Mouse (Mus musculus) myocyte (in vitro differentiated cells): ENCODE results near the gene Ly6g6e. TPM values are rescaled to one million over a fixed set of nuclear protein-coding genes. Genes with fewer than 3 reads are reported as not detected.

Experiments used
- H3K27me3 ChIP-seq: one replicate; pipeline ENCODE4 v1.6.1; 2011; ENCODE audit not compliant: control insufficient read depth, insufficient read depth, insufficient read length
- H3K36me3 ChIP-seq: one replicate; pipeline ENCODE4 v1.6.1; 2011; ENCODE audit not compliant: control insufficient read depth, insufficient read depth
- H3K4me2 ChIP-seq: one replicate; pipeline ENCODE4 v1.6.1; 2011; ENCODE audit warnings: low read depth, control low read depth
- H3K4me3 ChIP-seq: one replicate; pipeline ENCODE4 v1.5.1; 2011; ENCODE audit warnings: mild to moderate bottlenecking, control low read depth, moderate library complexity
- H3K79me2 ChIP-seq: one replicate; pipeline ENCODE4 v1.6.1; 2011; ENCODE audit not compliant: control insufficient read depth, insufficient read depth
- H3ac ChIP-seq: one replicate; pipeline ENCODE4 v1.6.1; 2011; ENCODE audit not compliant: control insufficient read depth, insufficient read length
- CEBPB ChIP-seq: IDR thresholded peaks from 2 replicates; pipeline ENCODE4 v1.6.1; 2011; ENCODE audit warnings: mild to moderate bottlenecking, moderate library complexity; ENCODE audit not compliant: poor library complexity, insufficient read depth, severe bottlenecking
- E2F4 ChIP-seq: IDR thresholded peaks from one replicate; pipeline ENCODE4 v1.6.1; 2011; ENCODE audit warnings: mild to moderate bottlenecking, control low read depth, moderate library complexity; ENCODE audit not compliant: insufficient read depth
- MAX ChIP-seq: IDR thresholded peaks from one replicate; pipeline ENCODE4 v1.6.1; 2011; ENCODE audit warnings: low read depth, mild to moderate bottlenecking, control low read depth
- MYOD1 ChIP-seq, 3 experiments: IDR thresholded peaks; one replicate each; pipeline ENCODE4 v1.6.1; 2011; ENCODE audit warnings: control low read depth in 2 of 3, low read depth in 2 of 3, mild to moderate bottlenecking in 2 of 3, moderate library complexity in 1 of 3; ENCODE audit not compliant: insufficient read length in 2 of 3, control insufficient read depth in 1 of 3
- MYOG ChIP-seq, 3 experiments: IDR thresholded peaks; one replicate each; pipeline ENCODE4 v1.6.1; 2011; ENCODE audit warnings: control low read depth in 2 of 3, low read depth in 2 of 3, mild to moderate bottlenecking in 2 of 3; ENCODE audit not compliant: insufficient read length in 2 of 3, control insufficient read depth in 1 of 3, insufficient read depth in 1 of 3
- POLR2A ChIP-seq: IDR thresholded peaks from one replicate; pipeline ENCODE4 v1.6.1; 2011; ENCODE audit warnings: low read depth, mild to moderate bottlenecking, control low read depth, moderate library complexity; ENCODE audit not compliant: insufficient read length
- POLR2AphosphoS2 ChIP-seq: IDR thresholded peaks from one replicate; pipeline ENCODE4 v1.6.1; 2011; ENCODE audit warnings: low read depth, control low read depth; ENCODE audit not compliant: insufficient read length
- REST ChIP-seq: IDR thresholded peaks from one replicate; pipeline ENCODE4 v1.6.1; 2011; ENCODE audit warnings: mild to moderate bottlenecking, control low read depth, moderate library complexity; ENCODE audit not compliant: insufficient read depth, insufficient read length
- SRF ChIP-seq: IDR thresholded peaks from one replicate; pipeline ENCODE4 v1.6.1; 2011; ENCODE audit warnings: low read depth; ENCODE audit not compliant: control insufficient read depth, insufficient read length
- TCF12 ChIP-seq: IDR thresholded peaks from one replicate; pipeline ENCODE4 v1.6.1; 2011; ENCODE audit warnings: mild to moderate bottlenecking, control low read depth; ENCODE audit not compliant: poor library complexity, insufficient read depth, severe bottlenecking
- TCF3 ChIP-seq: IDR thresholded peaks from one replicate; pipeline ENCODE4 v1.6.1; 2011; ENCODE audit warnings: low read depth, control low read depth; ENCODE audit not compliant: insufficient read length
- USF1 ChIP-seq: IDR thresholded peaks from one replicate; pipeline ENCODE4 v1.6.1; 2011; ENCODE audit warnings: low read depth, mild to moderate bottlenecking, control low read depth, moderate library complexity
- polyA plus RNA-seq: library from polyadenylated mRNA; unstranded; fragments of >200 nt; fragmentation: generic; extraction: Trizol; gene quantifications from one replicate; pipeline ENCODE4 v1.2.1, GENCODE M21; 2012; ENCODE audit warnings: missing spikeins

The Ly6g6e gene
- polyA plus RNA-seq, 1 experiment, result not detected

GRCm38 (mm10) chr17:35057090-35057489 is 19.6 kb upstream of the Ly6g6e start:
- H3K4me2 ChIP-seq, result no peak overlapping the region
- H3K36me3 ChIP-seq, result peaks cover 47% of the 10 kb centered on the region
- H3K27me3 ChIP-seq, result no peaks in the 10 kb centered on the region
- TF ChIP-seq E2F4, result no peak
- TF ChIP-seq CEBPB, result no peak
- no peak for TF ChIP-seq TCF12
- no peak for TF ChIP-seq USF1
- no peak for TF ChIP-seq POLR2A
- TF ChIP-seq MAX, result no peak
- TF ChIP-seq POLR2AphosphoS2, result no peak
- TF ChIP-seq REST, result no peak
- no peak for TF ChIP-seq TCF3
- TF ChIP-seq MYOD1 (IDR thresholded peaks at IDR 0.05; ENCODE audit: control insufficient read depth in 1 of 3, insufficient read length in 2 of 3, low read depth in 2 of 3), result no peak
- H3K4me3 ChIP-seq, result no peak overlapping the region
- peaks cover 32% of the 10 kb centered on the region for H3K79me2 ChIP-seq
- H3ac ChIP-seq, result no peak overlapping the region

- no peak overlapping the region for H3ac ChIP-seq
- peak overlapping the region; percentile 65 for H3K4me3 ChIP-seq
- H3K79me2 ChIP-seq, result peaks cover 19% of the 10 kb centered on the region
- no peaks in the 10 kb centered on the region for H3K27me3 ChIP-seq
- H3K4me2 ChIP-seq, result peak overlapping the region; percentile 72
- TF ChIP-seq MYOD1 (IDR thresholded peaks at IDR 0.05; ENCODE audit: control insufficient read depth in 1 of 3, insufficient read length in 2 of 3, low read depth in 2 of 3), result no peak
- TF ChIP-seq TCF3, result no peak
- no peak for TF ChIP-seq SRF
- no peak for TF ChIP-seq POLR2AphosphoS2
- TF ChIP-seq CEBPB, result no peak
- H3K36me3 ChIP-seq, result peaks cover 35% of the 10 kb centered on the region
These were observed 18.4 kb upstream of the Ly6g6e start for GRCm38 (mm10) chr17:35058316-35058715.

DNA sequence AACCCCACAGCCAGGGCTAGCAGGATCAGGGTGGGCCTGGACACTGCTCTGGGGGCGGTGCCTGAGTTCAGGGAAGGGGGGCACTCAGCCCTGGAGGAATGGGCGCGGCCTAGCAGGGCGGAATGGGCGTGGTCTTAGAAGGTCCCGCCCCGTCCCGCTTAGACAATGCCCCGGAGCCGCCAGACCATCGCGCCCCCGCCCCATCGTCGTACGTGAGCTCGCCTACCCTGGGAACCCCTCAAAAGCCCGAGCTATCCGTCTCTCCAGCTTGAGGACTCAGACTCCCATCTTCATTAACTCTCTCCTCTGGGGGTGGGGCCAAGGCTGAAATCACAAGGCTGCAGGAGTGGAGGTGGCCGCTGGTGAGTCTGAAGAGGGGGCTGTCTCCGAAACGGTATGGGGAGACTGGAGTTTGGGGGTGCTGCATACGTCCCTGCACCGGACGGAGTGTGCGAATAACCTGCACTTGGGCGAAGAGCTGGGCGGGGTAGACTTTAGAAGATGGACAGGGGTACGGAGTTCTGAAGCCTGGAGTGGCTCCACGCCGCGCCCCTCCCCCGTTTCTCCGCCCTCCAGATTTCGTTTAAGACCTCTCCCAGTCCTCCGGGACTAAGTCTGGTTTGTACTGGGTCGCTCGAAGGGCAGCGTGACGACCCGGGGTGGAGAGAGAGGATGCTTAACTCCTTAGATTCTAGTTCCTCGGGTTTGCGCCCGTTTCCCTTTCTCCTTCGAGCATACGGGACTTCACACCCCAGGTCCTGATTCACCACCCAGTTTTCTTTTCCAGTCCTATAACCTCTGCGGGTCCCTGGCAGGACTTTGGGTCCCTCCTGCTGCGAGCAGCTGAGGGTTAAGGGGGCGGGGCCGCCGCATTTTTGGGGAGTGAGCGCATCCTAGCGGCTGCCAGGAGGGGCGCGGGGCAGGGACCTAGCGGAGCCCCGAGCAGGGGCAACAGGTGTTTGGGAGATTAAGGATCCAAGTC is 17.5 kb upstream of the Ly6g6e start, which contains the start of gene Ddah2:
Gene Ddah2 (plus strand): TSS at position 125 of the 982 bp plus-strand sequence.
- H3K36me3 ChIP-seq, result peaks cover 27% of the 10 kb centered on the region
- peak within 1 kb of the TSS; percentile 11 for H3ac ChIP-seq
- TF ChIP-seq TCF3 (no peak), USF1 (no peak), MYOG (IDR thresholded peaks at IDR 0.05; ENCODE audit: control insufficient read depth in 1 of 3, insufficient read depth in 1 of 3, insufficient read length in 2 of 3, low read depth in 2 of 3) (peak in 2 of 3 experiments; percentile 74 to 87), SRF (no peak), POLR2AphosphoS2 (peak; percentile 99), POLR2A (peak; percentile 82), REST (no peak), MAX (no peak), MYOD1 (IDR thresholded peaks at IDR 0.05; ENCODE audit: control insufficient read depth in 1 of 3, insufficient read length in 2 of 3, low read depth in 2 of 3) (peak in 2 of 3 experiments; percentile 71 to 86), TCF12 (no peak), CEBPB (no peak), E2F4 (no peak)
- peaks cover 11% of the 10 kb centered on the region for H3K79me2 ChIP-seq
- peak within 1 kb of the TSS; percentile 72 for H3K4me2 ChIP-seq
- H3K27me3 ChIP-seq, result no peaks in the 10 kb centered on the region
- H3K4me3 ChIP-seq, result peak within 1 kb of the TSS; percentile 65

DNA sequence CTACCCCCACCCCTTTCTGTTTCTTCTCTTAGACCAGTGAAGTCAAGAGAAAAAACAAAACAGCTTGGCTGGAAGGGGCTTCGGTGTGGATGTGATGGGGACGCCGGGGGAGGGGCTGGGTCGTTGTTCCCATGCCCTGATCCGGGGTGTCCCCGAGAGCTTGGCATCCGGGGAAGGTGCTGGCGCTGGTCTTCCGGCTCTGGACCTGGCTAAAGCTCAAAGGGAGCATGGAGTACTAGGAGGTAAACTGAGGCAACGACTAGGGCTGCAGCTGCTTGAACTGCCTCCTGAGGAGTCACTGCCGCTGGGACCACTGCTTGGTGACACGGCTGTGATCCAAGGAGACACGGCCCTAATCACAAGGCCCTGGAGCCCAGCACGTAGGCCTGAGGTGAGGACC is 16.6 kb upstream of the Ly6g6e start:
- Histone ChIP-seq H3K4me3 (peak overlapping the region; percentile 65), H3ac (no peak overlapping the region), H3K36me3 (peaks cover 21% of the 10 kb centered on the region), H3K27me3 (no peaks in the 10 kb centered on the region), H3K79me2 (peaks cover 7% of the 10 kb centered on the region), H3K4me2 (peak overlapping the region; percentile 72)
- TF ChIP-seq CEBPB (no peak), E2F4 (no peak), MYOG (IDR thresholded peaks at IDR 0.05; ENCODE audit: control insufficient read depth in 1 of 3, insufficient read depth in 1 of 3, insufficient read length in 2 of 3, low read depth in 2 of 3) (no peak), POLR2A (no peak), TCF12 (no peak), MYOD1 (IDR thresholded peaks at IDR 0.05; ENCODE audit: control insufficient read depth in 1 of 3, insufficient read length in 2 of 3, low read depth in 2 of 3) (no peak), REST (no peak), TCF3 (no peak), MAX (no peak), SRF (no peak), POLR2AphosphoS2 (no peak), USF1 (no peak)
